Mouse (Mus musculus): Measurements from ENCODE around the gene Clca3a1.
"Not testable (repeated sequence)": the region's sequence is repeated elsewhere in the genome, so short reads cannot be mapped to it uniquely, and the experiment has no call there.

DNA sequence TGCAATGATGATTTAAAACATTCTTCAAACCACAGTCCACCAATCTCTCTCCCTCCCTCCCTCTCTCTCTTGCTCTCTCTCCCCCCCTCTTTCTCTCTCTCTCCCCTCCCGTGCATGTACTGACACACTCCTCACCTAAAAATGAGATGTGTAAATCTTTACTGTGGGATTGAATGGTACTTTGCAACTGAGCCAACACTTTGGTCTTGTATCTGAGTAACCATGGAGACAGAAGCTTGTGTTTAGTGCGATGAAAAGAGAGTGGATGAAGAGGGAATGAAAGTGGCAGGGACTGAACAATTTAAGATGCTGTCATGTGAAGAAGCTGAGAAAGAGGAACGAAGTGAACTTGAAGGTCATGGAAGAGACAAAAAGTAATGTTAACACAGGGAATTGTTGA lies 13.1 kb downstream of the Clca3a1 start:
- TF ChIP-seq CTCF (IDR thresholded peaks at IDR 0.05; ENCODE audit: control insufficient read depth, insufficient read depth, insufficient read length); MYOD1 (IDR thresholded peaks at IDR 0.05; ENCODE audit: control insufficient read depth, insufficient read length, low read depth); USF1 (IDR thresholded peaks at IDR 0.05; ENCODE audit: low read depth); MAX (IDR thresholded peaks at IDR 0.05): not testable (repeated sequence)
